Mouse (Mus musculus) heart, embryonic 15.5 days (tissue): ENCODE measurements around the gene Nlrp1b. TPM values are rescaled to one million over a fixed set of nuclear protein-coding genes. Genes with fewer than 3 reads are reported as not detected.

Experiments used
- ATAC-seq: fragments of 200-750 bp; cut with Nextera tagmentation; replicated peaks from 2 replicates; pipeline ENCODE4 v1.8.0; 2017; ENCODE audit warnings: low read depth, moderate TSS enrichment; ENCODE audit not compliant: insufficient number of reproducible peaks, insufficient read depth, low FRiP score
- H3K27ac ChIP-seq: fragments of 300-500 bp; sonication (generic); 2 replicates; pipeline ENCODE4 v1.5.1; 2015; ENCODE audit warnings: mild to moderate bottlenecking, inconsistent platforms
- H3K27me3 ChIP-seq: fragments of 300-500 bp; sonication (generic); 2 replicates; pipeline ENCODE4 v1.6.1; 2015; ENCODE audit warnings: inconsistent platforms
- H3K36me3 ChIP-seq: fragments of 300-500 bp; sonication (generic); 2 replicates; pipeline ENCODE4 v1.6.1; 2015; ENCODE audit warnings: mild to moderate bottlenecking, inconsistent platforms
- H3K4me1 ChIP-seq: fragments of 300-500 bp; sonication (generic); replicated peaks from 2 replicates; pipeline ENCODE4 v1.6.1; 2015; ENCODE audit warnings: inconsistent platforms
- H3K4me2 ChIP-seq: fragments of 300-500 bp; sonication (generic); 2 replicates; pipeline ENCODE4 v1.6.1; 2015; ENCODE audit warnings: inconsistent platforms, mild to moderate bottlenecking, moderate library complexity
- H3K4me3 ChIP-seq: fragments of 300-500 bp; sonication (generic); 2 replicates; pipeline ENCODE4 v1.5.1; 2015; ENCODE audit warnings: mild to moderate bottlenecking, inconsistent platforms
- H3K9ac ChIP-seq: fragments of 300-500 bp; sonication (generic); 2 replicates; pipeline ENCODE4 v1.6.1; 2015; ENCODE audit warnings: mild to moderate bottlenecking, inconsistent platforms
- H3K9me3 ChIP-seq: fragments of 300-500 bp; sonication (generic); replicated peaks from 2 replicates; pipeline ENCODE4 v1.6.1; 2016; ENCODE audit warnings: inconsistent platforms
- WGBS: fragments of 180-500 bp; shearing (Covaris S2); methylation state at CpG from one replicate; pipeline ENCODE4 v1.1.7; 2015; ENCODE audit warnings: mixed read lengths; 5-methylcytosine and 5-hydroxymethylcytosine counted together
- polyA plus RNA-seq: library from polyadenylated mRNA; unstranded; fragments of >200 nt; fragmentation: Nextera tagmentation; extraction: Ambion mirVana; gene quantifications from 2 replicates; pipeline ENCODE4 v1.2.1, GENCODE M21; 2015

Nlrp1b gene
- polyA plus RNA-seq, 1 experiment from 2014 or later, result not detected

- Histone ChIP-seq H3K4me1 (no peaks in the 10 kb centered on the region), H3K9ac (no peak overlapping the region), H3K27me3 (no peaks in the 10 kb centered on the region), H3K36me3 (no peaks in the 10 kb centered on the region), H3K4me2 (no peak overlapping the region), H3K27ac (no peak overlapping the region), H3K9me3 (no peaks in the 10 kb centered on the region), H3K4me3 (no peak overlapping the region)
- 72% methylated on average over 2 of the region's 2 CpGs for WGBS
- no peak for ATAC-seq
These were observed 123.4 kb downstream of the Nlrp1b start for GRCm38 (mm10) chr11:71107128-71107527.

DNA sequence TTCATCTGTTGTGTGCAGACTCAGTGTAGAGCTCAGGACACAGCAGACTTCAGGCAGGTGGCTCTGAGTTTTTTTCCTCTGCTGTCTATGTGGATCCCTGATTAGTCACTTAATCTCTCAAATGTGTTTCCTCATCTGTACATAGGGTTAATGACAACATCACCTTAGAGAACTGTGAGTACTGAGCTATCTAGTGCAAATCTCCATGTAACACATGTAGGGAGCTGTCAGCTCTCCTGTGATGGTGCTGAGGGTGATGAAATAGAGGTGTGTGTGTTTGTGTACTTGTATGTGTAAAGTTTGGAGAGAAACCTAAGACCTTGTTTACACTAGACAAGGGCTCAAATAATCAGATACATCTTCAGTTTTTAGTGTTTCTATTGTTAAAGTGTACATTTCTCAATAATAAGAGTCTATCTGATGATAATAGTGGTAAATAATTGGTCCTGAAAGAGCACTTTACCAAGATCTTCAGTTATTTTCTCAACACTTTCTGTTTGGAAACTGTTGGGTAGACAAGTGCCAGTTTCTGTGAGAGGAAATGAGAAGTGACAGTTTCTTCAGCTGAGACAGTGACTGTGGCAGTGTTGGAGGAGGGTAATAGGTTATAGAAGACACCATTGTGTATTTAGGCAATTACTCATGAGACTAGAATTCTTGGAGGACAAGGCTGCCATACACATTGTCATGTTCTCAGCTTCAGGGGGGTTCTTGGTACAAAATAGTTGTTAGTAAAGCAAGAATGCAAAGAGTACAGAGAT lies 124.1 kb downstream of the Nlrp1b start:
- Histone ChIP-seq H3K4me2 (no peak overlapping the region), H3K4me1 (no peaks in the 10 kb centered on the region), H3K9me3 (no peaks in the 10 kb centered on the region), H3K36me3 (no peaks in the 10 kb centered on the region), H3K27ac (no peak overlapping the region), H3K4me3 (no peak overlapping the region), H3K9ac (no peak overlapping the region), H3K27me3 (no peaks in the 10 kb centered on the region)
- no peak for ATAC-seq

DNA sequence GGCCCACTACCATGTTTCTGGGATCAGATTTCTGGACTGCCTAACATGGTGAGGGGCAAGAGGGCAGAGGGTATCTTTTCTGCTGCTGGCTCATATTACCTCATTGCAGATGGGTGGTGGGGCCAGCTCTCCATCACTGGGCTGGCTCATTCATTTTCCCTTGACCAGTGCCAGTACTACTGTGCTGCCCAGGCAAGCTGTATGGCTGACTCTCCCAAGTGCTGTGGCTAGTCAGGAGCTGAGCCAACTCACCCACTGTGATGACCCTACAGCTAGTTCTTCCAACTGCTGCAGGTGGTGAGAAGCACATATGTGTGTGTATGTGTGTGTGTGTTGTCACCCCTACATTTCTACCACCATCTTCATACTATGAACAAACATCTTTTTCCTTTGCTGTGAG lies 126.6 kb downstream of the Nlrp1b start:
- H3K4me3 ChIP-seq, result no peak overlapping the region
- no peaks in the 10 kb centered on the region for H3K36me3 ChIP-seq
- H3K27ac ChIP-seq, result no peak overlapping the region
- ATAC-seq, result no peak
- no peak overlapping the region for H3K4me2 ChIP-seq
- no peaks in the 10 kb centered on the region for H3K4me1 ChIP-seq
- no peak overlapping the region for H3K9ac ChIP-seq
- no peaks in the 10 kb centered on the region for H3K9me3 ChIP-seq
- H3K27me3 ChIP-seq, result no peaks in the 10 kb centered on the region

Other genes starting within 250 kb of the Nlrp1b start
- 231 and 266 TPM in 2 replicates for gene C1qbp, start 247.7 kb downstream of the Nlrp1b start, polyA plus RNA-seq
- 11.4 and 13.7 TPM in 2 replicates for gene Dhx33, start 226.3 kb downstream of the Nlrp1b start, polyA plus RNA-seq
- gene Mis12, start 211.1 kb downstream of the Nlrp1b start, polyA plus RNA-seq, result 23.0 and 25.4 TPM in 2 replicates
- 31.7 and 35.6 TPM in 2 replicates for gene Derl2, start 210.9 kb downstream of the Nlrp1b start, polyA plus RNA-seq
- 25.5 and 36.7 TPM in 2 replicates for gene 6330403K07Rik, start 197.2 kb downstream of the Nlrp1b start, polyA plus RNA-seq
- 0.04 and 0.16 TPM in 2 replicates for gene Nlrp1a, start 86.0 kb downstream of the Nlrp1b start, polyA plus RNA-seq